In the genomic region with DNA sequence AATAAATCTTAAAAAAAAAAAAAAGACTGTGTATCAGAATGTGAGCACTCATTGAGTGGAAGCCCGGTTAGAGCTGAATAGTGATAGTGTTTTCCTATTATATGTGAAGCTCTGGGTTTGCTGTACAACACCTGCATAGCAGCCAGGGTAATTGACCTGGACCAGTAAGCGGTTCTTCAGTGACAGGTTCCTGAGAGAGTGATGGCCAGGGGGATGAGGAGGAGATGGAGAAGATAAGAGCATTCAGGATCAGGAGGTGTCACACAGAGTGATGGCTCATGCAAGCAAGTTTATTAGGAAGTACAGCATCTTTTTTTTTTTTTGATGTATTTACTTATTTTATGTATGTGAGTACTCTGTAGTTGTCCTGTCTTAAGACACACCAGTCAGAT, we compare ENCODE assay signal across 10 mouse cellular contexts. TPM values are rescaled to one million over a fixed set of nuclear protein-coding genes. Genes with fewer than 3 reads are reported as not detected.
DNase-seq lines count a peak whose midpoint lies in the region; ATAC-seq and TF ChIP-seq lines count a peak whose summit lies in the region.
"Had no signal": no experiment of that assay in that cellular context is flagged by ENCODE, and none has a peak within 500 bp of the region (broad histone marks: within the 10 kb centered on the region; RNA-seq: fewer than 3 reads in every experiment).

No protein-coding gene starts in this region.

- no peak for ATAC-seq in lung, embryonic 14.5 days (ENCODE audit: insufficient read depth)
- ATAC-seq in embryonic facial prominence, embryonic 13.5 days (ENCODE audit: insufficient number of reproducible peaks, insufficient read depth, low FRiP score, low TSS enrichment, low read depth) = no peak
- ATAC-seq in intestine, postnatal 0 days = no peak
- no peak for ATAC-seq in neural tube, embryonic 13.5 days (ENCODE audit: low read depth)

- DNase-seq in lung, embryonic 14.5 days = no peak
- DNase-seq in lung, postnatal 25 days (ENCODE audit: low spot score) = no peak
- DNase-seq in left cerebral cortex, adult 9 months (ENCODE audit: low spot score in 2 of 2) = no peak
- DNase-seq in gastrocnemius, adult 18-20 months (ENCODE audit: low spot score) = no peak
- DNase-seq in cerebellum, adult 8-10 months = no peak
- DNase-seq: right cerebral cortex, postnatal 4 days had no signal

- H3K36me3 ChIP-seq in lung, embryonic 14.5 days (ENCODE audit: insufficient read depth) = peaks cover 32% of the 10 kb centered on the region
- H3K36me3 ChIP-seq in embryonic facial prominence, embryonic 13.5 days = peaks cover 31% of the 10 kb centered on the region
- peaks cover 14% of the 10 kb centered on the region; the same call in 1 of the 2 replicates for H3K36me3 ChIP-seq in intestine, postnatal 0 days (ENCODE audit: control insufficient read depth, insufficient read depth)
- peaks cover 18% of the 10 kb centered on the region; the same call in 1 of the 2 replicates for H3K36me3 ChIP-seq in neural tube, embryonic 13.5 days

- no peak for TF ChIP-seq CTCF in lung, embryonic 14.5 days (IDR thresholded peaks at IDR 0.05; ENCODE audit: low read depth)
- TF ChIP-seq CTCF in intestine, postnatal 0 days (IDR thresholded peaks at IDR 0.05; ENCODE audit: low read depth) = no peak

- peaks cover 16% of the 10 kb centered on the region for H3K27me3 ChIP-seq in lung, embryonic 14.5 days (ENCODE audit: insufficient read depth, low read length)
- H3K27me3 ChIP-seq in embryonic facial prominence, embryonic 13.5 days = peaks cover 19% of the 10 kb centered on the region
- no peaks in the 10 kb centered on the region for H3K27me3 ChIP-seq in intestine, postnatal 0 days (replicated peaks; ENCODE audit: control insufficient read depth, insufficient read depth, low read length)
- H3K27me3 ChIP-seq in neural tube, embryonic 13.5 days = peaks cover 20% of the 10 kb centered on the region

- no peaks in the 10 kb centered on the region for H3K9me3 ChIP-seq in lung, embryonic 14.5 days (ENCODE audit: low read depth, low read length)
- H3K9me3 ChIP-seq in embryonic facial prominence, embryonic 13.5 days = no peaks in the 10 kb centered on the region
- H3K9me3 ChIP-seq in intestine, postnatal 0 days (ENCODE audit: control insufficient read depth) = no peaks in the 10 kb centered on the region
- no peaks in the 10 kb centered on the region for H3K9me3 ChIP-seq in neural tube, embryonic 13.5 days

- peaks cover 4% of the 10 kb centered on the region; the same call in 1 of the 2 replicates for H3K4me1 ChIP-seq in lung, embryonic 14.5 days (ENCODE audit: insufficient read depth)
- peaks cover 18% of the 10 kb centered on the region for H3K4me1 ChIP-seq in embryonic facial prominence, embryonic 13.5 days
- H3K4me1 ChIP-seq in intestine, postnatal 0 days (replicated peaks; ENCODE audit: control insufficient read depth, insufficient read depth, low read length) = no peaks in the 10 kb centered on the region
- H3K4me1 ChIP-seq in neural tube, embryonic 13.5 days (replicated peaks) = peaks cover 17% of the 10 kb centered on the region

- peak overlapping the region; percentile 72 for H3K4me3 ChIP-seq in lung, embryonic 14.5 days (ENCODE audit: low read depth, low read length)
- H3K4me3 ChIP-seq in embryonic facial prominence, embryonic 13.5 days = peak overlapping the region; percentile 79
- no peak overlapping the region; the same call in 1 of the 2 replicates for H3K4me3 ChIP-seq in intestine, postnatal 0 days (ENCODE audit: low read depth, low read length)
- H3K4me3 ChIP-seq in neural tube, embryonic 13.5 days = peak overlapping the region; percentile 76

- peak overlapping the region; percentile 83 for H3K9ac ChIP-seq in lung, embryonic 14.5 days
- H3K9ac ChIP-seq in embryonic facial prominence, embryonic 13.5 days = peak overlapping the region; percentile 90
- H3K9ac ChIP-seq in intestine, postnatal 0 days (ENCODE audit: low read depth, low read length) = no peak overlapping the region
- peak overlapping the region; percentile 82; the same call in 1 of the 2 replicates for H3K9ac ChIP-seq in neural tube, embryonic 13.5 days

- WGBS in lung, embryonic 14.5 days = 58% methylated on average over 2 of the region's 2 CpGs
- 72% methylated on average over 2 of the region's 2 CpGs for whole genome bisulfite sequencing in embryonic facial prominence, embryonic 13.5 days
- WGBS in intestine, postnatal 0 days = 68% methylated on average over 2 of the region's 2 CpGs
- WGBS in neural tube, embryonic 13.5 days = 73% methylated on average over 2 of the region's 2 CpGs

- H3K27ac ChIP-seq in lung, embryonic 14.5 days (ENCODE audit: low read depth) = no peak overlapping the region
- H3K27ac ChIP-seq in embryonic facial prominence, embryonic 13.5 days = no peak overlapping the region
- no peak overlapping the region for H3K27ac ChIP-seq in intestine, postnatal 0 days (ENCODE audit: low read depth, low read length)
- H3K27ac ChIP-seq in neural tube, embryonic 13.5 days (replicated peaks) = no peak overlapping the region
- H3K27ac ChIP-seq: left cerebral cortex, adult 2 months had no signal

- peak overlapping the region; percentile 97 for H3K4me2 ChIP-seq in lung, embryonic 14.5 days
- peak overlapping the region; percentile 95 for H3K4me2 ChIP-seq in embryonic facial prominence, embryonic 13.5 days
- peak overlapping the region; percentile 100 for H3K4me2 ChIP-seq in intestine, postnatal 0 days (replicated peaks; ENCODE audit: low read depth)
- H3K4me2 ChIP-seq in neural tube, embryonic 13.5 days = peak overlapping the region; percentile 94

RNA-seq across cellular contexts. Expression of gene Pole, which starts 1.0 kb away (rescaled TPM):
- polyA plus RNA-seq in lung, embryonic 14.5 days (2014; fragmentation: Nextera tagmentation; extraction: Ambion mirVana) = 43.9 and 44.9 TPM in 2 replicates
- polyA plus RNA-seq in embryonic facial prominence, embryonic 13.5 days (2015; fragmentation: Nextera tagmentation; extraction: Ambion mirVana) = 32.6 and 35.5 TPM in 2 replicates
- polyA plus RNA-seq in intestine, postnatal 0 days (2015; fragmentation: Nextera tagmentation; extraction: Ambion mirVana) = 4.7 and 5.1 TPM in 2 replicates
- 6.1 and 8.1 TPM in 2 replicates for polyA plus RNA-seq in neural tube, embryonic 13.5 days (2015; fragmentation: Nextera tagmentation; extraction: Ambion mirVana)
- total RNA-seq in gastrocnemius, adult 18-20 months (2021) = 1 to 10 TPM; 1.4 to 1.6 TPM

RNA-seq across cellular contexts. Expression of gene Pxmp2, which starts 1.1 kb away (rescaled TPM):
- polyA plus RNA-seq in lung, embryonic 14.5 days (2014; fragmentation: Nextera tagmentation; extraction: Ambion mirVana) = 8.5 and 9.4 TPM in 2 replicates
- 8.1 and 11.0 TPM in 2 replicates for polyA plus RNA-seq in embryonic facial prominence, embryonic 13.5 days (2015; fragmentation: Nextera tagmentation; extraction: Ambion mirVana)
- polyA plus RNA-seq in intestine, postnatal 0 days (2015; fragmentation: Nextera tagmentation; extraction: Ambion mirVana) = 5.8 and 6.3 TPM in 2 replicates
- polyA plus RNA-seq in neural tube, embryonic 13.5 days (2015; fragmentation: Nextera tagmentation; extraction: Ambion mirVana) = 8.1 and 8.7 TPM in 2 replicates
- 10 to 100 TPM; 50.2 to 53.2 TPM for total RNA-seq in gastrocnemius, adult 18-20 months (2021)

RNA-seq across cellular contexts. Expression of gene Pgam5, which starts 17.4 kb away (rescaled TPM):
- 72.9 and 74.0 TPM in 2 replicates for polyA plus RNA-seq in lung, embryonic 14.5 days (2014; fragmentation: Nextera tagmentation; extraction: Ambion mirVana)
- polyA plus RNA-seq in embryonic facial prominence, embryonic 13.5 days (2015; fragmentation: Nextera tagmentation; extraction: Ambion mirVana) = 65.6 and 67.2 TPM in 2 replicates
- 25.5 and 26.4 TPM in 2 replicates for polyA plus RNA-seq in intestine, postnatal 0 days (2015; fragmentation: Nextera tagmentation; extraction: Ambion mirVana)
- 82.1 and 92.5 TPM in 2 replicates for polyA plus RNA-seq in neural tube, embryonic 13.5 days (2015; fragmentation: Nextera tagmentation; extraction: Ambion mirVana)
- 10 to 100 TPM; 28.2 to 30.2 TPM for total RNA-seq in gastrocnemius, adult 18-20 months (2021)

RNA-seq across cellular contexts. Expression of gene P2rx2, which starts 55.9 kb away (rescaled TPM):
- 14.1 and 15.4 TPM in 2 replicates for polyA plus RNA-seq in lung, embryonic 14.5 days (2014; fragmentation: Nextera tagmentation; extraction: Ambion mirVana)
- polyA plus RNA-seq in embryonic facial prominence, embryonic 13.5 days (2015; fragmentation: Nextera tagmentation; extraction: Ambion mirVana) = 2.6 and 3.1 TPM in 2 replicates
- polyA plus RNA-seq in intestine, postnatal 0 days (2015; fragmentation: Nextera tagmentation; extraction: Ambion mirVana) = 1.6 TPM in 2 replicates
- 5.8 and 6.0 TPM in 2 replicates for polyA plus RNA-seq in neural tube, embryonic 13.5 days (2015; fragmentation: Nextera tagmentation; extraction: Ambion mirVana)
- not detected for total RNA-seq in gastrocnemius, adult 18-20 months (2021)

RNA-seq across cellular contexts. Expression of gene Ankle2, which starts 56.3 kb away (rescaled TPM):
- polyA plus RNA-seq in lung, embryonic 14.5 days (2014; fragmentation: Nextera tagmentation; extraction: Ambion mirVana) = 35.5 and 39.8 TPM in 2 replicates
- polyA plus RNA-seq in embryonic facial prominence, embryonic 13.5 days (2015; fragmentation: Nextera tagmentation; extraction: Ambion mirVana) = 29.4 and 30.0 TPM in 2 replicates
- polyA plus RNA-seq in intestine, postnatal 0 days (2015; fragmentation: Nextera tagmentation; extraction: Ambion mirVana) = 8.7 and 9.5 TPM in 2 replicates
- 23.8 and 24.3 TPM in 2 replicates for polyA plus RNA-seq in neural tube, embryonic 13.5 days (2015; fragmentation: Nextera tagmentation; extraction: Ambion mirVana)
- 10 to 100 TPM; 29.7 to 30.3 TPM for total RNA-seq in gastrocnemius, adult 18-20 months (2021)
